Mouse (Mus musculus): ENCODE data around the gene Lca5. TPM values are rescaled to one million over a fixed set of nuclear protein-coding genes. Genes with fewer than 3 reads are reported as not detected.
A peak's percentile ranks its signal among the peaks of the same experiment; 100 is the strongest.

Gene Lca5
- polyA plus RNA-seq, 2 experiments, result 11.7 to 17.9 TPM

DNA sequence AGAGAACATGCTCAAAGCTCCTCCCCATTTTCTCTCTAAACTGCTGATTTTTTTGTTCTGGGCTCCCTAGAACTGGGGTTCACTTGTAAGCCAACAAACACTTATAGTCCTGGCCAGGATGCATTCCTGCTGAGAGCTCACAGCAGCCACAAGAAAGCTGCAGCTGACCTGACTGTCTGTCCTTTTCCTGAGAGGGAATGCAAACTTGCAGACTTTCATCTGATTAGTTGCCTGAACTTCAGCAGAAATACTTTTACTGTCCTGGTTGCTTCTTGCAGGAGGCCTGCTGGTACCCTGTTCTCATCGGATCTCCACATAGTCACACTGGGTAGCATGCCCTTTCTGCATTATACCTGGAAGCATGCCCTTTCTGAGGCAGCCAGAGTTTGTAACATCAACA, 91.0 kb downstream of the Lca5 start:
- H3K9ac ChIP-seq (ENCODE audit: low read depth, low read length, severe bottlenecking), result no peak overlapping the region
- H3K27ac ChIP-seq (replicated peaks; ENCODE audit: low read depth, low read length), result peak overlapping the region; percentile 52
- H3K27me3 ChIP-seq (ENCODE audit: control insufficient read depth, insufficient read depth, low read length), result no peaks in the 10 kb centered on the region
- H3K9me3 ChIP-seq (ENCODE audit: control insufficient read depth, low read length), result no peaks in the 10 kb centered on the region
- peak; percentile 30; the same call in 1 of the 2 replicates for ATAC-seq (ENCODE audit: low FRiP score, low read depth)
- WGBS, result 4% methylated on average over 1 of the region's 1 CpGs
- H3K4me3 ChIP-seq (replicated peaks; ENCODE audit: low read length), result no peak overlapping the region
- H3K36me3 ChIP-seq (ENCODE audit: control insufficient read depth, insufficient read depth, low read length), result no peaks in the 10 kb centered on the region
- H3K4me2 ChIP-seq (replicated peaks; ENCODE audit: low read depth, low read length, severe bottlenecking), result 0 out of 2 replicates have a peak overlapping the region, but pooled peaks have one; percentile 18
- H3K4me1 ChIP-seq (ENCODE audit: control insufficient read depth, insufficient read depth, low read length), result peaks cover 33% of the 10 kb centered on the region
- DNase-seq (ENCODE audit: low spot score), result no peak
- no peak for TF ChIP-seq POLR2A (IDR thresholded peaks at IDR 0.05; ENCODE audit: borderline replicate concordance, extremely low read depth, insufficient read depth, insufficient read length)

DNA sequence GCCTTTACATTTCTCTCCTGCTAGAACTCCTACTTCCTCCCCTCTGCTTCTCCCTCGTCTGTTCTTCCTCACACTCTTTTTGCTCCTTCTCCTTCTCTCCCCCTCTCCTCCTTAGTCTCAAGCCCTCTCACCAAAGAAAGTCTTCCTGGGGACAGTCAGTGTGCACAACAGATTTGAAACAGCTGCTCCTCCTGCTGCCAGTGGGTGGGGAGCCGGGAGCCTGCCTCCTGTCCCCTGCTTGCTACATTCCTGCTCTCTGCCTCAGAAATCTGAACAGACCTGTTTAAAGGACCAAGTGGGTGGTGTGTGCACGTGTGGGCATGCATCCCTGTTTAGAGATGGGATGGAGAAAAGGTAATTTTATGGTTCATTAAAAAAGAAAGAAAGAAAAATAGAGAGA, 91.4 kb downstream of the Lca5 start:
- no peak overlapping the region for H3K9ac ChIP-seq (ENCODE audit: low read depth, low read length, severe bottlenecking)
- no peaks in the 10 kb centered on the region for H3K9me3 ChIP-seq (ENCODE audit: control insufficient read depth, low read length)
- no peak overlapping the region for H3K4me3 ChIP-seq (replicated peaks; ENCODE audit: low read length)
- 0 out of 2 replicates have a peak overlapping the region, but pooled peaks have one; percentile 18 for H3K4me2 ChIP-seq (replicated peaks; ENCODE audit: low read depth, low read length, severe bottlenecking)
- H3K4me1 ChIP-seq (ENCODE audit: control insufficient read depth, insufficient read depth, low read length), result peaks cover 33% of the 10 kb centered on the region
- 2% methylated on average over 3 of the region's 3 CpGs for WGBS
- peak overlapping the region; percentile 52 for H3K27ac ChIP-seq (replicated peaks; ENCODE audit: low read depth, low read length)
- H3K36me3 ChIP-seq (ENCODE audit: control insufficient read depth, insufficient read depth, low read length), result no peaks in the 10 kb centered on the region
- no peaks in the 10 kb centered on the region for H3K27me3 ChIP-seq (ENCODE audit: control insufficient read depth, insufficient read depth, low read length)
- ATAC-seq (ENCODE audit: low FRiP score, low read depth) (peak; percentile 20; the same call in 1 of the 2 replicates), DNase-seq (ENCODE audit: low spot score) (peak; percentile 54)
- no peak for TF ChIP-seq POLR2A (IDR thresholded peaks at IDR 0.05; ENCODE audit: borderline replicate concordance, extremely low read depth, insufficient read depth, insufficient read length)

DNA sequence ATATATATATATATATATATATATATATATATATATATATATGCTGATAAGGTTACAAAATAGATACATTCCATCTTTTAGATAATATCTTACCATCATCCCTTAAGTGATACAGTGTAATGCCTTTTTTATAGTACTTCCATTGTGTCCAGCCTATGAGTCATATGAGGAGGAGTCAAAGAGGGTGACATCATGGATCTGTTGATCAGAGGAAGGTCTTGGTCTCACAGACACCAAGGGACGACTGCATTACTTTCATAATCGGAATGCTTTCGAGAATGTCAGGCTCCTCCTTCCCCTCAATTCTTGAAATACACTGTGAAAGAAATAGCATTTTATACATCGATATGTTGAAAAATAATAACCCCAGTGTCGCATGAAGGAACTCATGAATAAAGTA, 93.4 kb downstream of the Lca5 start:
- ATAC-seq (ENCODE audit: low FRiP score, low read depth) (no peak), DNase-seq (ENCODE audit: low spot score) (no peak)
- peaks cover 33% of the 10 kb centered on the region for H3K4me1 ChIP-seq (ENCODE audit: control insufficient read depth, insufficient read depth, low read length)
- 93% methylated on average over 5 of the region's 5 CpGs for WGBS
- no peak overlapping the region for H3K4me2 ChIP-seq (replicated peaks; ENCODE audit: low read depth, low read length, severe bottlenecking)
- no peaks in the 10 kb centered on the region for H3K27me3 ChIP-seq (ENCODE audit: control insufficient read depth, insufficient read depth, low read length)
- H3K9me3 ChIP-seq (ENCODE audit: control insufficient read depth, low read length), result no peaks in the 10 kb centered on the region
- H3K4me3 ChIP-seq (replicated peaks; ENCODE audit: low read length), result no peak overlapping the region
- H3K27ac ChIP-seq (replicated peaks; ENCODE audit: low read depth, low read length), result no peak overlapping the region
- no peaks in the 10 kb centered on the region for H3K36me3 ChIP-seq (ENCODE audit: control insufficient read depth, insufficient read depth, low read length)
- no peak for TF ChIP-seq POLR2A (IDR thresholded peaks at IDR 0.05; ENCODE audit: borderline replicate concordance, extremely low read depth, insufficient read depth, insufficient read length)
- H3K9ac ChIP-seq (ENCODE audit: low read depth, low read length, severe bottlenecking), result no peak overlapping the region

DNA sequence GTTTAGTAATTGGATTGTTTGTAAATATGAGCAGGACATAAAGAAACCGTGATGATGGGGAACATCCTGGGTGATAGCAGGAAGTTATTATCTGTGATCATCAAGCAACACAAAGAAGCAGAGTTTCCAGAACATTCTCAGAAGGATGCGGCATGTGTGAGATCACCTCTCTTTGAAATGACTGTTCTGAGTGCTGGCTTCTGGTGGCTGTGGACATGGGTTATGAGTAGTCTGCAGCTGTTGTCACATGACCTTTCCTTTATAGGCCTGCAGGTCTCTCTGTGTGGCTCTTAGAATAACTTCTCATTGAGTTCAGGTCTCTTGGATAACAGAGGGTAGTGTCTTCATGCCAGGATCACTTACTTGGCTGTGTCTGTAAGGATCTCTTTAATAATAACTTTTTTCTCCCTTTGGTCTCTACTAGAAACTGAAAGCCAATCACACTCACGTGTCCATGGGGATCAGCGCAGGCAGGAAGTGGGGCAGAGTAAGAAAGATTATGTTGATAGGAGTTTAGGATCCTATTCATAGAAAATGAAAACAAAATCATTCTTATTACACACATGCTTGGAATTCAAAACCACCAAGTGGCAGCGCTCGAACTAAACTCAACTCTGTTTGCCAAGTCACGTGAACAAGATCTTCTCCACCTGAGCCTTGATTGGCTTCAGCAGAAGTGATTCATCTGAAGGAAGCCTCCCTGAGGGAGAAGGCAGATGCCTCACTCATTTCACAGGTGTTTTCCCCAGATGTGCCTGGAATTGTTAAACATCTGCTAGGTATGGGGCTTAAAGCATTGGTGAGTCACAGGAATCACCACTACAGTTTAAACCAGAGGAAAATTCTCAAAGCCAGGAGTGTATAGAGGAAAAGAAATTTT, 98.2 kb downstream of the Lca5 start:
- DNase-seq (ENCODE audit: low spot score) (no peak), ATAC-seq (ENCODE audit: low FRiP score, low read depth) (no peak)
- no peak overlapping the region for H3K27ac ChIP-seq (replicated peaks; ENCODE audit: low read depth, low read length)
- H3K9ac ChIP-seq (ENCODE audit: low read depth, low read length, severe bottlenecking), result no peak overlapping the region
- no peaks in the 10 kb centered on the region for H3K36me3 ChIP-seq (ENCODE audit: control insufficient read depth, insufficient read depth, low read length)
- H3K9me3 ChIP-seq (ENCODE audit: control insufficient read depth, low read length), result no peaks in the 10 kb centered on the region
- no peak for TF ChIP-seq POLR2A (IDR thresholded peaks at IDR 0.05; ENCODE audit: borderline replicate concordance, extremely low read depth, insufficient read depth, insufficient read length)
- WGBS, result 86% methylated on average over 7 of the region's 7 CpGs
- H3K27me3 ChIP-seq (ENCODE audit: control insufficient read depth, insufficient read depth, low read length), result no peaks in the 10 kb centered on the region
- H3K4me3 ChIP-seq (replicated peaks; ENCODE audit: low read length), result no peak overlapping the region
- no peaks in the 10 kb centered on the region for H3K4me1 ChIP-seq (ENCODE audit: control insufficient read depth, insufficient read depth, low read length)
- no peak overlapping the region for H3K4me2 ChIP-seq (replicated peaks; ENCODE audit: low read depth, low read length, severe bottlenecking)

Other genes with a start within 250 kb of the Lca5 start
- gene Sh3bgrl2, start 107.2 kb upstream of the Lca5 start, polyA plus RNA-seq (2012; rRNA removed), result 5.1 and 5.3 TPM in 2 replicates
- 15.2 and 15.5 TPM in 2 replicates for gene Sh3bgrl2, start 107.2 kb upstream of the Lca5 start, polyA plus RNA-seq (2014; fragmentation: Nextera tagmentation; extraction: Ambion mirVana)